Mouse (Mus musculus) E14TG2a.4 (cell line): ENCODE data around the gene Fcgr4.

Experiments
- CTCF ChIP-seq: conservative IDR thresholded peaks from 2 replicates; pipeline ENCODE4 v1.5.1; 2014; ENCODE audit warnings: low read length
- NANOG ChIP-seq: IDR thresholded peaks from 2 replicates; pipeline ENCODE4 v1.6.1; 2014; ENCODE audit warnings: borderline replicate concordance, low read length, mixed read lengths
- POU5F1 ChIP-seq: IDR thresholded peaks from 2 replicates; pipeline ENCODE4 v1.6.1; 2014; ENCODE audit warnings: low read length, borderline replicate concordance

GRCm38 (mm10) chr1:171018737-171019136 lies at the start of gene Fcgr4:
- TF ChIP-seq CTCF = no peak
- no peak for TF ChIP-seq NANOG
- TF ChIP-seq POU5F1 = no peak
